Mouse (Mus musculus) T-helper 17 cell (primary cell): Measurements from ENCODE around the gene Pold1.

Source experiments
- in situ Hi-C, 2 experiments: fragments of 300-600 bp; cut with MboI, MseI; formaldehyde crosslinking; loops; 1 replicate in 1 of 2; 2 replicates in 1 of 2; pipeline ENCODE4 v1.15.1; 2025; ENCODE audit warnings: high pct_unique_total_duplicates in 2 of 2

Gene Pold1

DNA sequence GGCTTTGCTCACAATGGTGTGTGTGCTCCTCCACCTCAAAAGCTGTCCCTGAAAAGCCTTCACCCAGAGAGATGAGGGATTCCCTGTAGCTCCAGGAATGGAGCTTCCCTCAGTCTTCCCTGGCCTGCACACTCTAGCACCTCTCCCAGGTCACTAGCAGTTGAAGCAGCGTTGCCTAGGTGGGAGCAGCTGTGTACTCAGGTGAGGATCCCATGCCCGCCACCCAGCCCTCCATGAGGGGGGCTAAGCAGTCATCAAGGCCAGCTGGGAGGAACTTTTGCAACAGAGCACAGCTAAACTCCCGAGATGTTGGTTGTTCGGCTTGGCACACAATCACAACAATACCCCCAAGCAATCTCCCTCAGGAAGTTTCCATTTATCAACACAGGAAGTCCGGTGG, 34.1 kb upstream of the Pold1 start:
- in situ Hi-C loops, result no loop called here

DNA sequence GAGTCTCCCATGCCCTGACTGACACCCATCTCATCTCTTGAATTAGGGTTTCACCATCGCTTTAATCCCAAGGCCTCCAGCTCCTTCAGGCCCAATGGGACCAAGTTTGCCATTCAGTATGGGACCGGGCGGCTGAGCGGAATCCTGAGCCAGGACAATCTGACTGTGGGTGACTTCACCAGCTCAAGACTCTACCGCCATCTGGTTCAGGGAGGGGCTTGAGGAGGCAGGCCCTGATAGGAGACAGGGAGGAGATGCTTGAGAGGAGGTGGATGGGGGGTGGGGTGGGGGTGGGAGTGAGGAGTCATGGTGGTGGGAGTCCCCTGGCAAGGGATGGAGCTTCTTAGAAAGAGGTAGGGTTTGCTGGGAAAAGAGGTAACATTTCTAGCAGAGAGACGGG, 33.0 kb upstream of the Pold1 start:
- in situ Hi-C loops, result no loop called here

DNA sequence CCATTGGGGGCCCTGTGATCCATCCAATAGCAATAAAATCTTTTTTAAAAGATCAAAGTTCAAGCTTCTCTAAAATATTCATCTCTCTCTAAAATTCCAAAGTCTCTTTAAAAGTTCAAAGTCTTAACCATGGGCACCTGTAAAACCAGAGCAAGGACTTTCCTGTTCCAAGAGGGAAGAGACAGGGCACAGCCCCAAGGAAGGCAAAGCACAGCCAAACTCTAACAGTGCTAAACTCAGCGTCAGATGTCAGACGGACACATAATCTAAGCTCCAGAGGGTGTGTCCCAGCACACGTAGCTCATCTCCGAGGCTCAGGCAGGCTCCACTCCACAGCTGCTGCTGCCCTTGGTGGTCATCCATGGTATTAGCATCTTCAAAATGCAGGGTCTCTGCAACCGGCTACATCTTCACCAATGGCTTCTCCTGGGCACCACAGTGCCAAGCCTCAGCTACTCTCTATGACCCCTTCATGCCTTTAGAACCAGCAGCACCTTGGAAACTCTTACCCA, 27.7 kb upstream of the Pold1 start:
- in situ Hi-C loops, result no loop called here

GRCm38 (mm10) chr7:44572956-44573484, 24.4 kb upstream of the Pold1 start:
- in situ Hi-C loops, result no loop called here

- in situ Hi-C loops, result no loop called here
Measured at GRCm38 (mm10) chr7:44572213-44572701, 23.6 kb upstream of the Pold1 start, which contains the start of gene Napsa. Napsa (plus strand) TSS chr7:44572380.

GRCm38 (mm10) chr7:44571811-44572210, 23.2 kb upstream of the Pold1 start:
- in situ Hi-C loops, result no loop called here

DNA sequence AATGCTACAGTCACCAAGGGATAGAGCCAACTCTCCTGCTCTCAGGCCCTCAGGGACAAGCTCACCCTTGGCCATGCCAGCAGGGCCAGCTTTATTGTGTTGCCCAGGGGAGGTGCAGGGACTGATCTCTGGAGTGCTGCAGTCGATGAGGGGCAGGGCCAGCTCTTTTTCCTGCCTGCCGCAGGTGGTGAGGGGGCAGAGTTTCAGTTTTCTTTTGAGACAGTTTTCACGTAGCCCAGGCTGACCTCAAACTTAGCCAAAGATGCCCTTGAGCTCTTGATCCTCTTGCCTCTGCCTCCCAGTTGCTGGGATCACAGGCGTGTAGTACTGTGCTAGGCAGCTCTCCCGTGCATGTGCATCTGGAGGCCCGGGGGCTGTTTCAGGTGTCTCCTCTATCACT, 22.3 kb upstream of the Pold1 start:
- in situ Hi-C loops, result no loop called here

- in situ Hi-C loops, result loop anchor here in 1 of 2 experiments (5.0 kb wide), 1 partner anchor 63 kb away; no protein-coding TSS in a partner anchor
Measured at GRCm38 (mm10) chr7:44568803-44569202, 20.2 kb upstream of the Pold1 start.

DNA sequence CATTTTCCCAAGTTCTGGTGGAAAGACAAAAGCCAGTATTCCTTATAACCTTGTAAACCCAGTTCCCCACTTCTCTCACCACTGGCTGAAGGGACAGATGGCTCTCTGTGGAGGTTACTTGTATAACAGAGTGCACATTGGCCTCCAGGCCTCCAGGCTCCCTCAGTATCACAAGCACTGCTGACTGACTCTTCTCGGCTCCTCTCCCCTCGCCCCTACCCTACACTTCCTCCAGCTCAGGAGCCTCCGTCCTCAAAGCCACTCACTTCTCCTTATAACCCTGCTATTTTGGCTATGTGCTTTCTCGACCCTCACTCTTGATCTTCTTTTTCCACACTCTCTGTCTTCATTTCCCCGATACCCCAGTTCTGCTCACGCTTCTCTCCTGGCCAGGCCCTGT, 16.8 kb upstream of the Pold1 start:
- in situ Hi-C loops, result loop anchor here in 1 of 2 experiments (5.0 kb wide), 1 partner anchor 67 kb away; no protein-coding TSS in a partner anchor

GRCm38 (mm10) chr7:44564486-44564885, 15.8 kb upstream of the Pold1 start:
- in situ Hi-C loops, result no loop called here

DNA sequence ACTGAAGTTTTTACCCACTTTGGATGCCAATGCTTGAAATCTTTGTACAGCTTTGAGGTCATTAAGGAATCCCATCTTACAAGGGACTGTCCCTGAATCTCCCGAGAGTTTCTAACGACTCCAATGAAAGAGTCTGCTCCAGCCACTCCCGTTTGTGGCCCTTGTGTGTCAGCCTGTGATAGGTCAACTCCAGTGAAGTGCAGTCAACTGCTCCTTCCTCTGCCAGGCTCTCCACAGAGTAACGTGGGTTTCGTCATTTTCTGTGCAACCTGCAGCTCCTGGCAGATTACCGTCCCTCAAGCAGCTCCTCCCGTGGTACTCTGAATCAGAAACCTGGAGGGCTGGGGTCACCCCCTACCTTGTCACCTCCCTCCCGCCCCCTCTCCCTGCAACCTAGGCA, 14.6 kb upstream of the Pold1 start:
- in situ Hi-C loops, result no loop called here

GRCm38 (mm10) chr7:44560435-44561400, 12.1 kb upstream of the Pold1 start:
- in situ Hi-C loops, result no loop called here

- in situ Hi-C loops, result no loop called here
Measured at GRCm38 (mm10) chr7:44557629-44558028, 9.0 kb upstream of the Pold1 start.

- in situ Hi-C loops, result loop anchor here in 1 of 2 experiments (5.0 kb wide), 2 partner anchors 298 to 628 kb away; partner anchors contain the start of gene Pth2
Measured at GRCm38 (mm10) chr7:44553826-44554225, 5.2 kb upstream of the Pold1 start, which contains the start of gene Nr1h2. Nr1h2 (minus strand) TSS chr7:44553951.

DNA sequence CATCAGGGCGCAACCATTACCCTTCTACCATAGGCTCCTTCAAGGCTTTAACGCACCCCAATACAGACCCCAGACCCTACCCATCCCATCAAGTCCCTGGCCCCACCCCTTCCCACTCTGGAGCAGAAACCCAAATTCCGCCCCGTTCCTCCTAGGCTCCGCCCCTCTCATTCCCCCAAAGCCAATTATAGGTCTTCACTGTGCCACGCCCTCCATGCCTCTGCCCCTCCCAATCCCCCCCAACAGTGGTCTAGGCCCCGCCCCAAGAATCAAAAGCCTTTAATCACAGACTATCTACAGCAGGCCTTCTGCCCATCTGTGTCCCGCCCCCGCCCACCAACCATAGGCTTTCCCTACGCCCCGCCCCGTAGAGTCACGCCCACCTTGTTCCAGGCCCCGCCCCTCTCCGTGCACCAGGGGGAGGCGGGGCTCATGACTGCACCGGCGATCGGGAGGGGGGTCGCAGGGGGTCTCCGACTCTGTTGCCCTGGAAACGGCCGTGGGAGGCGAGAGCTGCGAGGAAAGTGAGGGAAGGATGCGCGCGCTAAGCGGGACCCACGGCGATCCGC, 4.6 kb upstream of the Pold1 start:
- in situ Hi-C loops, result loop anchor here in 1 of 2 experiments (5.0 kb wide), 2 partner anchors 299 to 629 kb away; partner anchors contain the start of gene Pth2

DNA sequence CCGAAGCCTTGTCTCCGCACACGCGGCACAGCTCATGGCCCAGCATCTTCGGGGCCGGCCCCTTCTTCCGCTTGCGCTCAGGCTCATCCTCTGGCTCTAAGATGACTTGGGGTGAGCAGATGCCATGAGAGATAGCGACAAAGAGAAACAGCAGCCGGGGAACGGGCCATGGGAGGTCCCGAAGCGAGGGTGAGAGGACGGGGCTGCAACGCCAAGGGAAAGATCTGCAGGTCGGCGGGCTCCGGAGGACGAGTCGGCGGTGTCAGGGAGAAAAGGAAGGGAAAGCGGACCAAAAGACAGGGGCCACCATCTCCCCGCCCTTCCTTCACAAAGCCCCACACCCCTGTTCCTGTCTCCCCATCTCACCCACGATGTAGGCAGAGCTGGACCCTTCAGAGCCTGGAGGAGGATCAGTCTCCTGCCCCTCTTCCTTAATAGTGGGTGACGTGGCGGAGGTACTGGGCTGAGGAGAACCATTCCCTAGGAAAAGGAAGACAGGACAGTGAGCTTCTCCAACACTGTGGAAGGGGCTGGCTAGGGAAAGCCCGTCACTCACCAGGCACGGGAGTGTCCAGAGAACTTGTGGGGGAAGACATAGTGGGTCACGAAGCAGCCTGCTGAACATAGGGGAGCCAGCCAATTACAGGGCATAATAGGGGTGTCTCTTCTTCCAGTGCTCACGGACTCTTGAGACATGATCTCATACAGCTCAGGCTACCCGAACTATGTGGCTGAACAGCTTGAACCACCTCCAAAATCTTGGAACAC, 3.7 kb upstream of the Pold1 start:
- in situ Hi-C loops, result loop anchor here in 1 of 2 experiments (5.0 kb wide), 2 partner anchors 300 to 630 kb away; partner anchors contain the start of gene Pth2

GRCm38 (mm10) chr7:44551731-44552130, 3.1 kb upstream of the Pold1 start:
- in situ Hi-C loops, result loop anchor here in 1 of 2 experiments (5.0 kb wide), 2 partner anchors 301 to 631 kb away; partner anchors contain the start of gene Pth2

DNA sequence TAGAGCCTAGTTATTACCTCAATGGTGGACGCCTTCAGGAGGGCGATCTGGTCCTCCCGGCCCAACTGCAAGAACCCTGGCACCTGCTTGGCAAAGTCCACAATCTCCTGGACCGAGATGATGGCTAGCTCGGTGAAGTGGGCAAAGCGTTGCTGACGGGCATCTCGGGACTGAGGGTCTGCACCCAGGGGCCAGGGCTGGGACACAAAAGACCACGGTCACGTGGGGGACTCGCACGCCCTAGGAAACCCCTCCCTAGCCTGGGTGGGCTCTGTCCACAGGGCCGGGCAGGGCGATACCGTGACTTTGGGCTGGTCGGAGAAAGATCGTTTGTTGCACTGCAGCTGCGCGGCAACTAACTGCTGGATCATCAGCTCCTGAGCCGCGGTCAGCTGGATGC, 2.7 kb upstream of the Pold1 start:
- in situ Hi-C loops, result loop anchor here in 1 of 2 experiments (5.0 kb wide), 2 partner anchors 301 to 631 kb away; partner anchors contain the start of gene Pth2

DNA sequence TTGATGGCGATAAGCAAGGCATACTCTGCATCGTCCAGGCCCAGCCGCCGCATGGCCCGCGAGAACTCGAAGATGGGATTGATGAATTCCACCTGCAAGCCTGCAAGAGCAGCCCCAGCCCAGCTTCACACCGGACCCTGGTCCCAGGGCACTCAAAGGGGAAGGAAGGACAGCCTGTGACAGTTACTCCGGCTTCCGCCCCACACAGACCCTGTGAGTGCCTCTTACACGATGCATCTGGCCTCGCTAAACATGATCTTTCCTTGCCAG, 1.7 kb upstream of the Pold1 start:
- in situ Hi-C loops, result loop anchor here in 1 of 2 experiments (5.0 kb wide), 2 partner anchors 302 to 632 kb away; partner anchors contain the start of gene Pth2

DNA sequence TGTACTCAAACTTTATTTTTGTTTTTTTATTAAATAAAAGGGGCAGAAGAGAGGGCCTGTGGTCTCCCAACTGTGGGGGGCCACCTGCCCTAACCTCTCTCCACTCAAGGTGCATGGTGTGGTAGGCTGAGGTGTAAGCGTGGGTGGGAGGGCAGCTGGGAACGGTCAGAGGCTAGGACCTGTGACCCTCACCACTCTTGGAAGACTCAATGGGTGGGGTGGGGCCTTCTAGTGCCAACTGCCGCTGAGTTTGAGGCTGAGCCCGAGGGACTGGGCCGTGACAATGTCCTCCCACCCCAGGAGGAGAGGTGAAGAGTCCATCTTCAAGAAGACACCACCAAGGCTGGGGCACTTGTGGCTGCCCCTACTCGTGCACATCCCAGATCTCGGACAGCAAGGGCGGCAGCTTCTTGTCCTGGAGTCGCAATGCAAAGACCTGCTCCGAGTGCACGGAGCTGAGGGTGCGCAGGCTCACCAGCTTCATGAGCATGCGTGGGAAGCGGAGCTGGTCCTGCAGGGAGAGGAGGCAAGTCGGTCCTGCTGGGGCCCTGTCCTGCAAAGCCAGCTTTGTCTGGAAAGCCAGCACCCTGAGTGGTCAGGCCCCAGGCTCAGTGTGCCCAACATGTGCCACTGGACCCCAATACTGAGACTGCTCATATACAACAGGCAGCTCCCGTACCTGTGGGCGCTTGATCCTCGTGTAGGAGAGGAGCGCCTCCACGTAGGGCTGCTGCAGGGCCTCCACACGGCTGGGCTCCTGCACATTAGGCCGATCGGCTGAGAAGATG, 1.2 kb upstream of the Pold1 start:
- in situ Hi-C loops, result loop anchor here in 1 of 2 experiments (5.0 kb wide), 2 partner anchors 302 to 632 kb away; partner anchors contain the start of gene Pth2
